Mouse (Mus musculus): Measurements from ENCODE around the gene Lurap1l.
"Not testable (repeated sequence)": the region's sequence is repeated elsewhere in the genome, so short reads cannot be mapped to it uniquely, and the experiment has no call there.

The Lurap1l gene

DNA sequence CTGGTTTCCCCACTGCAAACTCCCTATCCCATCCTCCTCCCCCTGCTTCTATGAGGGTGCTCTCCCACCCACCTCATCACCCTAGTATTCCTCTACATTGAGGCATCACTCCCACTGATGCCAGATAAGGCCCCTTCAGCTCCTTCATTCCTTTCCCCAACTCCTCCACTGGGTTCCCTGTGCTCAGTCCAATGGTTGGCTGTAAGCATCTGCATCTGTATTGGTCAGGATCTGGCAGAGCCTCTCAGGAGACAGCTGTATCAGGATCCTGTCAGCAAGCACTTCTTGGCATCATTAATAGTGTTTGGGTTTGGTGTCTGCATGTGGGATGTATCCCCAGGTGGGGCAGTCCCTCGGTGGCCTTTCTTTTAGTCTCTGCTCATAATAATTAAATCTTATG, 6.7 kb downstream of the Lurap1l start:
- DNase-seq (ENCODE audit: low read depth, low spot score) = not testable (repeated sequence)

DNA sequence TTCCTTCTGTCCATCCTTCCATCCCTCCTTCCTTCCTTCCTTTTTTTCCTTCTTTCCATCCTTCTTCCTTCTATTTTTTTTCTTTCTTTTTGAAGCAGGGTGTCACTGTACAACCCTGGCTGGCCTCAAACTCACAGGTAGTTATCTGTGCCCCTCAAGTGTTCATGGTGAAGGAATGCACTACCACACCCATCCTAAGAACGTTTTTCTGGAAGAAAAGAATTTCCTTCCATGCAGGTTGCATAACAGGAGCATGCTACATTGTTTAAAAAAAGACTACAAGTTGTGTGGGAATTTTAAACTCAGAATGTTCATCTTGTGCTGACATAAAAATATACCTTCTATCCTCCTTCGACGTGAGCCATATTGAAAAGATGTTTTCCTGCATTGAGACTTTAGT, 7.4 kb downstream of the Lurap1l start:
- DNase-seq (ENCODE audit: low read depth, low spot score) = no peak

- DNase-seq (ENCODE audit: low read depth, low spot score) = no peak
Observed at GRCm38 (mm10) chr4:80918526-80919129, 8.2 kb downstream of the Lurap1l start.

- no peak for DNase-seq (ENCODE audit: low read depth, low spot score)
Observed at GRCm38 (mm10) chr4:80919217-80919867, 8.9 kb downstream of the Lurap1l start.

GRCm38 (mm10) chr4:80921646-80922489, 11.4 kb downstream of the Lurap1l start:
- DNase-seq (ENCODE audit: low read depth, low spot score) = no peak

DNA sequence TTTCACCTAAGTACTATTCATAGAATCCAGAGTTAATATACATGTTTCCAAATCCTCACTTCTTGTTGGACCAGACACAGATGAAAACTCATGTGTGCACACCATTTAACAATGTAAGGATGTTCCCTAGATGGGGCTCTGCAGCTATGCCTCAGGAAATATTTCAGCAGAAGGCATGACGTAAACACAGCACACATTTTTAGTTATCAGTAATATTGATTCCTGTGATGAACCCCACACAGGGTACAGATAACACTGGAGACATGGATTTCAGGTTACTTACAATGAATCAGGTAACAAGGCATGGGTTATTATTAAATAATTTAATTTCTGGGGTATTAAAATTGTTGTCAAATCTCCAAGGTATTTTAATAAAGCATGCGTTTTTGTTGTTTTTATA, 12.2 kb downstream of the Lurap1l start:
- no peak for DNase-seq (ENCODE audit: low read depth, low spot score)

GRCm38 (mm10) chr4:80924815-80925214, 14.4 kb downstream of the Lurap1l start:
- DNase-seq (ENCODE audit: low read depth, low spot score) = no peak

DNA sequence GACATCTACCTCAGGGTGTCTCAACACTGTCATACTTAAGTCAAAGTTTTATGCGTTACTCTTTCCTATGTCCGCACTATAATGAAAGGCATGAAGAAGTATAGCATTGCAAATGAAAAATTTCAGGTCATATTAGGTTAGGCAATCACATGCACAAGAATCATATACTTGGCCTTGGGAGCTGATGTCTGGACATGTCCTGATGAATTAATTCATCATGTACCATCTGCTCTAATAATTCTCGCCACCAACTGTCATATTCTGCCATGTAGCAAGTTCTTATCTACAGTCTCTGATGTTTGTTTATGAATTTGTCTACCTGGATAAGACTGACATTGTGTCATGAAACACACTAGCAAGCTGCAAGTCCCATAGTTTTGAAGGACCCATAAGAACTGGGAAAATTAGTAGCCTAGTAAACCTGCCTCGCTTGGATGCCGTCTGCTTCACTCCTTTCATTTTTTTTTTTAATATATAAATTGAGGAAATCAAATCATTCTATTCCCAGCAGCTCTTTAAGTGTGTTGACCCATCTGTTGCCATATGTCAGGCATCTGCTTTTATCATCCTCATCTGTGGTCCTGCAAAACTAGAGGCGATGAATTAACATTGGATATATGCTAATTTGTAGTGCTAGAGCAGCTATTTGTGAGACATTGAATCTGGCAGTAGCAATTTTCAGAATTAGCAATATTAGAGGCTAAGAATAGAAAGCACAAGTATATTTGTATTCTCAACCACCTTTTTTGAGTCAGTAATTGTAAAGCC, 15.5 kb downstream of the Lurap1l start:
- DNase-seq (ENCODE audit: low read depth, low spot score) = no peak

DNA sequence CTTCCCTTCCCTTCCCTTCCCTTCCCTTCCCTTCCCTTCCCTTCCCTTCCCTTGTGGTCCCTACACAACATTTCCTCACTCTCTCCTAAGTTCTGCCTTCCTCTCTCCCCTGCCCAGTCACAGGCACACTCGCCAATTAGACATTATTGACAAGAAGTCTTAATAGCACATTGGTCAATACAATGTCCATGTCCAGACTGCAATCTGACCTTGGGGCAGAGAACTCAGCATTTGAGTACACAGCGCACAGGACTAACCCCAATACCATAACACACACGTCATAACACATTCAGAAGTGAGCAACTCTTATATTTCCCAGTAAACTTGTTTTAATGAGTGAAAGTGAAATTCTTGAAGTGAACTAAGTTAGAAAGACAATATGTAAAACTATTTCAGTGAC, 24.3 kb downstream of the Lurap1l start:
- no peak for DNase-seq (ENCODE audit: low read depth, low spot score)

GRCm38 (mm10) chr4:80939115-80939514, 28.7 kb downstream of the Lurap1l start:
- DNase-seq (ENCODE audit: low read depth, low spot score) = no peak

- no peak for DNase-seq (ENCODE audit: low read depth, low spot score)
Observed at GRCm38 (mm10) chr4:80940946-80941345, 30.5 kb downstream of the Lurap1l start.

DNA sequence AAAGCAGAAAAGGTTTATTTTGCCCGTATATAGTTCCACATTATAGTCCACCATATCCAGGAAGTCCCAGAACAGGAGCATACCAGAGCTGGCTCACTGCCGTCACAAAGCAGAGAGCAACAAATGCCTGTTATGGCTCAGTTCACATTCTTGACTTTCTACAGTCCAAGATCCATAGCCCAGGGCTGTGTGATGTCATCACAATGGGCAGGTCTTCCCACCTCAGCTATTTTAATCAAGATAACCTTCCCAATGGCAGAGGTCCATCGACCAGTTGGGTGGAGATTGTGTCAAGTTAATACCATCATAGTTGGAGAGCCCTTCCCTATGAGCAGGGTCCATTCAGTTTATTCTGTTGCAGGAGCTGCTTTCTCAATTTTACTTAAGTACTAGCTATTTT, 31.5 kb downstream of the Lurap1l start:
- DNase-seq (ENCODE audit: low read depth, low spot score) = no peak

DNA sequence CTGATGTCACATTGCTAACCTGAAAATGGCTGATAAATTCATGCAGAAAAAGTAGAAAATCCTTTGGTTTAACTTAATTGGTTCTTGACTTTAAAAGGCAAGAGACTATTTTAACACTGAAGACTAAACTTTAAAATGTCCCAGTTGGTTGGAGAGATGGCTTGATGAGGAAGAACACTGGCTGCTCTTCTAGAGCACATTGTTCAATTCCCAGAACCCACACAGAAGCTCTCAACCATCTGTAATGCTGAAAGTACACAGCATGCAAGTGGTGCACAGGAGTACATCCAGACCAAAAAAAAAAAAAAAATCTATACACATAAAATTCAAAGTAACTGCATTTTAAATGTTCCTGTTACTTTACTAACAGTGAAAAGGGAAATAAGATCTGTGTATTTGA, 34.2 kb downstream of the Lurap1l start:
- DNase-seq (ENCODE audit: low read depth, low spot score) = no peak

DNA sequence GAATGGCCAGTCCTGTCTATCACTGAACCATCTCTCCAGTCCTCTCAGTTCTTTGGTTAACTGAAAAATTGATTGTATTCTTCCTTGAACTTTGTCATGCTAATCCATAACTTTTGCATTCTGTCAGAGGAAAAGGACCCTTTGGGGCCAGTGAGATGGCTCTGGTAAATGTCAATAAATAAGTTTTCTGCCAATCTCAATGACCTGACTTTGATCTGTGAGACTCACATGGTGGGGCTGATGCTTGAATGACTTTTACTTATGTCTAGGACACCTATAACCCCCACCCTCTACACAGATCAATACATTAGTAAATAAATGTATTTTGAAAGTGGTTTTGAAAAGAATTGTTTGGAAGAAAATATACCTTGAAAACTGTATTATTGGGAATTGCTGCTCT, 38.7 kb downstream of the Lurap1l start:
- no peak for DNase-seq (ENCODE audit: low read depth, low spot score)

GRCm38 (mm10) chr4:80949720-80950119, 39.3 kb downstream of the Lurap1l start:
- DNase-seq (ENCODE audit: low read depth, low spot score) = no peak

DNA sequence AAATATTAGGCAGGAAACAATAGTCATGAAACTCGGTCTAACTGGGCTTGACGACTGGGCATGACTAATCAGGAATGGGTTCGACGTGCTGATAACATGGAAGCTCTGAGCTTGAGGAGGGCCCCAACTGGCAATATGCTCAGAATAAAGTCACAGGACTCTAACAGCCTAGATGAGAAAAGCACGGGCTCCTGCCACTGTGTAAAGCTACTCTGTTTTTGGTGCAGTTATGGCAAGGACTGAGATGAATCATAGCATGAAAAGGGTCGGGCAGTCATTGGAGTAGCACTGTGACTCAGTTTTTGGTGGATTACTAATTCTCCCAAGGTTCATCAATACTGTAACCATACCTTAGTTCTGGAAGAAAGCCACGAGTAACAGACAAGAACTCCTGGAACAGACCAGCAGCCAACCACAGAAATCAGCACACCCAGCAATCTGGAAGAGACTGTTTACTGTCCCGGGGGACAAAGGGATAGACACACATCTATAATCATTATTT, 39.9 kb downstream of the Lurap1l start:
- DNase-seq (ENCODE audit: low read depth, low spot score) = no peak

GRCm38 (mm10) chr4:80952653-80953052, 42.2 kb downstream of the Lurap1l start:
- DNase-seq (ENCODE audit: low read depth, low spot score) = no peak

DNA sequence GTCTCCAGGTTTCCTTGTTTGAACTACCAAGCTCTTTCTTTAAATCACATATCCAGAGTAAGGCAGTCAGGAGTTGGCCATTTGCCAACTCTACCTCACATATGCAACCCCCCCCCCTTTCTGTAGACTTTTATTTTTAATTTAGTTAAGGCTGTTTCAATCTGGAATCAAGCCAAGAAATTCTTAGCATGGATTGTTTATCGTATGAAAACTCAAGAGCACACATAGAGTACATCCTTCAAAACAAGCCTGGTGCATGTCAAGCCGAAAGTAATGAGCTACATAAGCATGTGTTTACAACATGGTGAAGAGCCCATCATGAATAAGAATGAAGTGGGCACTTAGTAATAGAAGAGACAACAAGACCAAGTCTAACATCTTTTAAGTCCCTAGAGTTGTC, 45.5 kb downstream of the Lurap1l start:
- DNase-seq (ENCODE audit: low read depth, low spot score) = no peak

- no peak for DNase-seq (ENCODE audit: low read depth, low spot score)
Observed at GRCm38 (mm10) chr4:80967526-80967925, 57.1 kb downstream of the Lurap1l start.

DNA sequence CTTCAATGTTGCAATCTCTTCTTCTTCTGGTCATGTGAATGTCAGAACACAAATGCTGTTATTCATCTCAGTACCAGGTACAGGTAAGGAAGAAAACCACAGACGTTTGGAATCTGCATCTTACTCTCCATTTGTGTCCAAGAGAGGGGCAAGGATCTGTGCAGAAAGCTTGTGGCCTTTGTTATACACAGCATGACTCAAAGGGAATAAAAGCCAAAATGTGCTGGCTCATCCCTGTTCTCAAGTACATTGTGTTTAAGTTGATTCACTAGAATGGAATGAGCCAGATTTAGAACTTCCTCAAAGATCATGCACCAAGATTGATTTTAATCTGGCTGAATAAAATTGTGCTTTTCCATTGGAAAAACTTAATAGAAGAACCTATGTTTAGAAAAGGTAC, 61.4 kb downstream of the Lurap1l start:
- DNase-seq (ENCODE audit: low read depth, low spot score) = no peak

GRCm38 (mm10) chr4:80973896-80974295, 63.5 kb downstream of the Lurap1l start:
- DNase-seq (ENCODE audit: low read depth, low spot score) = no peak

- DNase-seq (ENCODE audit: low read depth, low spot score) = no peak
Observed at GRCm38 (mm10) chr4:80990819-80991218, 80.4 kb downstream of the Lurap1l start.

All from forelimb bud, embryonic 11.5 days (tissue).